Mouse (Mus musculus): ENCODE data around the gene T. TPM values are rescaled to one million over a fixed set of nuclear protein-coding genes. Genes with fewer than 3 reads are reported as not detected.
"Not testable (repeated sequence)": the region's sequence is repeated elsewhere in the genome, so short reads cannot be mapped to it uniquely, and the experiment has no call there.

The T gene
- 0.24 TPM in 1 of 2 replicates, not detected in the other for polyA plus RNA-seq (2012; rRNA removed)

- DNase-seq (ENCODE audit: low read depth), result no peak
Measured at GRCm38 (mm10) chr17:8433978-8434960, at the start of gene T. Gene T (plus strand): TSS chr17:8434423.

- no peak for DNase-seq (ENCODE audit: low read depth)
Measured at GRCm38 (mm10) chr17:8385441-8385840, 48.8 kb upstream of the T start.

- no peak for DNase-seq (ENCODE audit: low read depth)
Measured at GRCm38 (mm10) chr17:8388463-8388862, 45.8 kb upstream of the T start.

- no peak for DNase-seq (ENCODE audit: low read depth)
Measured at GRCm38 (mm10) chr17:8388990-8389789, 45.0 kb upstream of the T start.

- no peak for DNase-seq (ENCODE audit: low read depth)
Measured at GRCm38 (mm10) chr17:8389790-8390095, 44.5 kb upstream of the T start.

GRCm38 (mm10) chr17:8390487-8390886 is 43.7 kb upstream of the T start:
- no peak for DNase-seq (ENCODE audit: low read depth)

- DNase-seq (ENCODE audit: low read depth), result no peak
Measured at GRCm38 (mm10) chr17:8396371-8396770, 37.9 kb upstream of the T start.

GRCm38 (mm10) chr17:8397946-8398345 is 36.3 kb upstream of the T start:
- no peak for DNase-seq (ENCODE audit: low read depth)

GRCm38 (mm10) chr17:8403932-8404331 is 30.3 kb upstream of the T start:
- DNase-seq (ENCODE audit: low read depth), result not testable (repeated sequence)

- DNase-seq (ENCODE audit: low read depth), result no peak
Measured at GRCm38 (mm10) chr17:8406285-8406684, 27.9 kb upstream of the T start.

GRCm38 (mm10) chr17:8408002-8408401 is 26.2 kb upstream of the T start:
- DNase-seq (ENCODE audit: low read depth), result not testable (repeated sequence)

GRCm38 (mm10) chr17:8408589-8409295 is 25.5 kb upstream of the T start:
- no peak for DNase-seq (ENCODE audit: low read depth)

- DNase-seq (ENCODE audit: low read depth), result no peak
Measured at GRCm38 (mm10) chr17:8410330-8410729, 23.9 kb upstream of the T start.

- no peak for DNase-seq (ENCODE audit: low read depth)
Measured at GRCm38 (mm10) chr17:8413656-8414055, 20.6 kb upstream of the T start.

- DNase-seq (ENCODE audit: low read depth), result no peak
Measured at GRCm38 (mm10) chr17:8415533-8415932, 18.7 kb upstream of the T start.

- no peak for DNase-seq (ENCODE audit: low read depth)
Measured at GRCm38 (mm10) chr17:8416865-8417264, 17.4 kb upstream of the T start.

GRCm38 (mm10) chr17:8420739-8421138 is 13.5 kb upstream of the T start:
- DNase-seq (ENCODE audit: low read depth), result no peak

- no peak for DNase-seq (ENCODE audit: low read depth)
Measured at GRCm38 (mm10) chr17:8421517-8421916, 12.7 kb upstream of the T start.

- no peak for DNase-seq (ENCODE audit: low read depth)
Measured at GRCm38 (mm10) chr17:8423283-8423682, 10.9 kb upstream of the T start.

GRCm38 (mm10) chr17:8429436-8429835 is 4.8 kb upstream of the T start:
- no peak for DNase-seq (ENCODE audit: low read depth)

- DNase-seq (ENCODE audit: low read depth), result no peak
Measured at GRCm38 (mm10) chr17:8429896-8430295, 4.3 kb upstream of the T start.

- no peak for DNase-seq (ENCODE audit: low read depth)
Measured at GRCm38 (mm10) chr17:8432179-8432800, 1.9 kb upstream of the T start.

Measured in gonadal fat pad, adult 2 months (tissue).